Mouse (Mus musculus) liver, adult 2 months (tissue): Measurements from ENCODE around the gene Nptxr. TPM values are rescaled to one million over a fixed set of nuclear protein-coding genes. Genes with fewer than 3 reads are reported as not detected.

ENCODE experiments used
- DNase-seq: peaks from one replicate; pipeline ENCODE4 v3.0.0-alpha.2; 2011; ENCODE audit warnings: low read depth, low spot score; ENCODE audit errors: extremely low read depth
- H3K27ac ChIP-seq: fragments of 200-500 bp; replicated peaks from 2 replicates; pipeline ENCODE4 v1.5.1; 2012; ENCODE audit warnings: low read depth, mild to moderate bottlenecking, control low read depth, inconsistent platforms, low read length; ENCODE audit not compliant: insufficient read depth
- H3K27me3 ChIP-seq: fragments of 200-500 bp; 2 replicates; pipeline ENCODE4 v1.6.1; 2012; ENCODE audit warnings: mild to moderate bottlenecking, moderate library complexity, low read length, inconsistent platforms; ENCODE audit not compliant: control insufficient read depth, insufficient read depth
- H3K36me3 ChIP-seq: fragments of 200-500 bp; 2 replicates; pipeline ENCODE4 v1.6.1; 2012; ENCODE audit warnings: low read length, inconsistent platforms; ENCODE audit not compliant: control insufficient read depth, insufficient read depth
- H3K4me1 ChIP-seq: fragments of 200-500 bp; 2 replicates; pipeline ENCODE4 v1.6.1; 2011; ENCODE audit warnings: low read length; ENCODE audit not compliant: control insufficient read depth, insufficient read depth
- H3K4me3 ChIP-seq: fragments of 200-500 bp; 2 replicates; pipeline ENCODE4 v1.5.1; 2011; ENCODE audit warnings: low read depth, mild to moderate bottlenecking, control low read depth, low read length, moderate library complexity; ENCODE audit not compliant: insufficient read depth
- H3K79me2 ChIP-seq: fragments of 200-500 bp; 2 replicates; pipeline ENCODE4 v1.6.1; 2012; ENCODE audit warnings: inconsistent platforms, mild to moderate bottlenecking, low read length, moderate library complexity; ENCODE audit not compliant: control insufficient read depth, insufficient read depth
- H3K9ac ChIP-seq: fragments of 200-500 bp; 2 replicates; pipeline ENCODE4 v1.6.1; 2012; ENCODE audit warnings: low read depth, mild to moderate bottlenecking, control low read depth, inconsistent platforms, low read length
- CTCF ChIP-seq: fragments of 200-500 bp; IDR thresholded peaks from 2 replicates; pipeline ENCODE4 v1.5.1; 2011; ENCODE audit warnings: low read depth, low read length, control low read depth
- POLR2A ChIP-seq: fragments of 200-500 bp; IDR thresholded peaks from 2 replicates; pipeline ENCODE4 v1.6.1; 2011; ENCODE audit warnings: low read length, control low read depth; ENCODE audit not compliant: insufficient read depth; ENCODE audit errors: extremely low read depth
- WGBS: fragments of 180-500 bp; shearing (Covaris S2); methylation state at CpG from one replicate; pipeline ENCODE4 v1.1.7; 2018; 5-methylcytosine and 5-hydroxymethylcytosine counted together
- polyA plus RNA-seq: library from polyadenylated mRNA; depleted of rRNA; stranded (reverse); fragments of >200 nt; gene quantifications from 2 replicates; pipeline ENCODE4 v1.2.3, GENCODE M21; 2012
- total RNA-seq: library from RNA; depleted of rRNA; stranded (reverse); fragments of >200 nt; gene quantifications from 2 replicates; pipeline ENCODE4 v1.2.3, GENCODE M21; 2014

The Nptxr gene
- total and polyA plus RNA-seq, 2 experiments = 0.09 to 0.11 TPM

GRCm38 (mm10) chr15:79751772-79752171 is 52.8 kb downstream of the Nptxr start:
- H3K27ac ChIP-seq = no peak overlapping the region; the same call in 1 of the 2 replicates
- H3K36me3 ChIP-seq = no peaks in the 10 kb centered on the region
- H3K4me3 ChIP-seq = no peak overlapping the region
- DNase-seq = no peak
- H3K9ac ChIP-seq = no peak overlapping the region
- TF ChIP-seq CTCF (no peak), POLR2A (no peak)
- no peaks in the 10 kb centered on the region for H3K79me2 ChIP-seq
- H3K27me3 ChIP-seq = no peaks in the 10 kb centered on the region
- H3K4me1 ChIP-seq = no peaks in the 10 kb centered on the region
- WGBS = 84% methylated on average over 17 of the region's 17 CpGs

GRCm38 (mm10) chr15:79750266-79750665 is 54.3 kb downstream of the Nptxr start:
- 94% methylated on average over 8 of the region's 8 CpGs for WGBS
- TF ChIP-seq POLR2A = no peak
- no peak for TF ChIP-seq CTCF
- H3K79me2 ChIP-seq = no peaks in the 10 kb centered on the region

DNA sequence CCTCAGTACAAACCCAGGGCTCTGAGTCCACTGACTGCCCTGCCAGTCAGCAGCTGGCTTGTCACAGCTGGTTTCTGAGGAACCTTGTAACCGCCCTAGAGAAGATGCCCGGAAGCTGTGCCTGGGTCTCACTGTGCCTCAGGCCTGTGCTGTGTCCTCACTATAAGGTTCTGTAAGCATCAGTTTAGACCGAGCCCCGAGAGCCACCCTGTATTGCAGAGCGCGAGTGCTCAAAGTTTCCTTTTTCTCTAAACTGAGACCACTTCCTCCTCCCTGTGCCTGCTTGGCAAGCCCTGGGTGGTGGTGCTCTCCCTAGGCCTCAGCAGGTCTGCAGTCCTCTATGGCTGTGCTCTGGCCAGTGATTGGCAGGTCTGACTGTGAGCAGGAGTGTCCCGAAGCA is 55.4 kb downstream of the Nptxr start:
- Histone ChIP-seq H3K9ac (no peak overlapping the region), H3K4me1 (no peaks in the 10 kb centered on the region), H3K27ac (no peak overlapping the region), H3K4me3 (no peak overlapping the region), H3K79me2 (no peaks in the 10 kb centered on the region), H3K27me3 (no peaks in the 10 kb centered on the region), H3K36me3 (no peaks in the 10 kb centered on the region)
- TF ChIP-seq POLR2A (no peak), CTCF (no peak)
- no peak for DNase-seq
- 91% methylated on average over 7 of the region's 7 CpGs for WGBS

More at GRCm38 (mm10) chr15:79750266-79750665, 54.3 kb downstream of the Nptxr start:
- Histone ChIP-seq H3K4me1 (no peaks in the 10 kb centered on the region), H3K27ac (no peak overlapping the region), H3K4me3 (no peak overlapping the region), H3K27me3 (no peaks in the 10 kb centered on the region), H3K9ac (no peak overlapping the region), H3K36me3 (no peaks in the 10 kb centered on the region)
- no peak for DNase-seq

GRCm38 (mm10) chr15:79747998-79748397 is 56.6 kb downstream of the Nptxr start:
- Histone ChIP-seq H3K27me3 (no peaks in the 10 kb centered on the region), H3K9ac (no peak overlapping the region), H3K27ac (no peak overlapping the region), H3K36me3 (no peaks in the 10 kb centered on the region), H3K4me1 (no peaks in the 10 kb centered on the region), H3K4me3 (no peak overlapping the region), H3K79me2 (no peaks in the 10 kb centered on the region)
- no peak for DNase-seq
- TF ChIP-seq POLR2A = no peak
- peak; percentile 56 for TF ChIP-seq CTCF
- WGBS = 89% methylated on average over 11 of the region's 11 CpGs

DNA sequence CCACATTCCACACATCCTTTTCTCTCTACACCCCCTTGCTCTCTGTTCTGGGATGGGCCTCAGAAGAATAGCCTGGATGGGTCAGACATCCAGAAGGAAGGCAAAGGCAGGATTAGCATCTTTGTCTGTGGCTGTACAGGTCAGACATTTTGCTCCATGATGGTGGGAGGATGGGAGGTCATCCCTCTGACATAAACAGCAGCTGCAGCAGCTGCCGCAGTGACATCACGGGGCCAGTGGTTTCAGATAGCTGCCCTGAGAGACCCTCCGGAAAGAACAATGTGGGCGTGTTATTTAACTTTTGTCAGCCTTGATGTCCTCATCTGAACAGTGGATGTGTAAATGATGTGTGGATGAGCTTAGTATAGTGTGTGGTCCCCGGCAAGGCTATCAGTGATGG is 58.7 kb downstream of the Nptxr start:
- TF ChIP-seq POLR2A = no peak
- no peak for TF ChIP-seq CTCF
- WGBS = 95% methylated on average over 5 of the region's 5 CpGs
- no peaks in the 10 kb centered on the region for H3K36me3 ChIP-seq
- no peak overlapping the region for H3K9ac ChIP-seq
- H3K27ac ChIP-seq = no peak overlapping the region
- no peak for DNase-seq
- peaks cover under 1% of the 10 kb centered on the region; the same call in 1 of the 2 replicates for H3K4me1 ChIP-seq
- H3K79me2 ChIP-seq = no peaks in the 10 kb centered on the region
- no peak overlapping the region for H3K4me3 ChIP-seq
- H3K27me3 ChIP-seq = no peaks in the 10 kb centered on the region

DNA sequence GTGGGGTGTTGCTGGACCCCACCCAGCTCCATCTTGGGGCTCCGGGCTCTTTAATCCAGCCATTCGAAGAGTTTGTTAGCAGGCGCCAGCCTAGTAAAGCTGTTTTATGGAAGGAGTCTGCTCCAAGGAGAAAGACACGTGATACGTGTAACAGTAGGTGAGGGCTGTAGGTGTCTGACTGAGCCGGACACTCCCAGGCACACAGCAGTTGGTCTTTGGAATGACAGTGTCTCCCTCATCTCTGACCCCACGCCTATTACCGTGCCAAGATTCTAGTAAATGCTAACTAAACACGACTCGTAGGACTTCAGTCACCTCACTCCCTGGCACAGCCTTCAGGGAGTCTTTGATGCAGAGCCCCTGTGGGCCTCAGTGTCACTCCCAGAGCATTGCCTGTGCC is 59.3 kb downstream of the Nptxr start:
- H3K27me3 ChIP-seq = no peaks in the 10 kb centered on the region
- peaks cover 5% of the 10 kb centered on the region for H3K4me1 ChIP-seq
- peak; percentile 44 for DNase-seq
- no peak overlapping the region for H3K9ac ChIP-seq
- peaks cover 3% of the 10 kb centered on the region; the same call in 1 of the 2 replicates for H3K79me2 ChIP-seq
- H3K36me3 ChIP-seq = no peaks in the 10 kb centered on the region
- 64% methylated on average over 10 of the region's 10 CpGs for WGBS
- no peak overlapping the region for H3K27ac ChIP-seq
- H3K4me3 ChIP-seq = no peak overlapping the region
- TF ChIP-seq POLR2A (no peak), CTCF (no peak)
